Mouse (Mus musculus): ENCODE data around the gene Zfp691. TPM values are rescaled to one million over a fixed set of nuclear protein-coding genes. Genes with fewer than 3 reads are reported as not detected.

The Zfp691 gene
- polyA plus RNA-seq, 1 experiment from 2014 or later, result 11.4 TPM

DNA sequence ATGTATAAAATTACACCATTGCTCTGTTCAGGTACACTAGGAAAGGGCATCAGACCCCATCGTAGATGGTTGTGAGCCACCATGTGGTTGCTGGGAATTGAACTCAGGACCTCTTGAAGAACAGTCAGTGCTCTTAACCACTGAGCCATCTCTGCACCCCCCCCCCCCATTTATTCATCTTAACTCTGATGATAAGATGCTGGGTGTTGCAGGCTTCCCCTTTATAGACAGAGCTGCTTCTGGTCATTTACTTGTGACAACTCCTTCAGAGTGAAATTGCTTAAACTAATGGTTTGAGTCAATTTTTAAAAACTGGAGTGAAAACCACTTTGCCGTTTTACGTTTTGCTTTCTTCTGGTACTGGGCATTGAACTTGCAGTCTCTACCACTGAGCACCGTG is 18.8 kb upstream of the Zfp691 start:
- no peak for DNase-seq (ENCODE audit: low spot score)

DNA sequence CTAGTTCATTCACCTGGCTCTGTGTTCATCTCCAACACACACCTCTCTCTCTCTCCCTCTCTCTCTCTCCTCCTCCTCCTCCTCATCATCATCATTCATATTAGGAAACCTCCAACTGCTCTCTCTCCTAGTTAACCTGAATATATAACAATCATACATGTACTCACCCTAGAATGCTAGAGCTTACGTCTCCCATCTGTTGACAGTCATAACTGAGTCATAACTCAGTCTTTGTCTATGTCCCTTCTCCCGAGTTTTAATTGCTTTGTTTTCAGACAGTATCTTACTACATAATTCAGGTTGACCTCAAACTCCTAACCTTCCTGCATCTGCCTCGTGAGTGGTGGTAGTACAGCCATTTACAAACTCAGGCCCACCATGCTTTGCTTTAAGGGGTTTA is 17.3 kb upstream of the Zfp691 start:
- no peak overlapping the region for H3K27ac ChIP-seq (ENCODE audit: low read depth, low read length)
- DNase-seq (ENCODE audit: low spot score) (no peak), ATAC-seq (ENCODE audit: insufficient read depth, low FRiP score, low TSS enrichment) (no peak)
- H3K4me1 ChIP-seq (ENCODE audit: control insufficient read depth, insufficient read depth, low read length), result peaks cover 3% of the 10 kb centered on the region; the same call in 1 of the 2 replicates
- H3K27me3 ChIP-seq (ENCODE audit: control insufficient read depth, insufficient read depth, low read length), result no peaks in the 10 kb centered on the region
- no peak overlapping the region for H3K4me2 ChIP-seq (ENCODE audit: low read depth)
- WGBS, result 75% methylated on average over 3 of the region's 3 CpGs
- no peak overlapping the region for H3K4me3 ChIP-seq (ENCODE audit: low read depth, low read length)
- no peaks in the 10 kb centered on the region for H3K9me3 ChIP-seq (ENCODE audit: control insufficient read depth, low read length)
- no peak overlapping the region for H3K9ac ChIP-seq (ENCODE audit: low read length)
- no peaks in the 10 kb centered on the region for H3K36me3 ChIP-seq (ENCODE audit: control insufficient read depth, insufficient read depth, low read length)

More for the DNA sequence above, 18.8 kb upstream of the Zfp691 start:
- no peak overlapping the region for H3K9ac ChIP-seq (ENCODE audit: low read length)
- H3K9me3 ChIP-seq (ENCODE audit: control insufficient read depth, low read length), result no peaks in the 10 kb centered on the region
- H3K27me3 ChIP-seq (ENCODE audit: control insufficient read depth, insufficient read depth, low read length), result no peaks in the 10 kb centered on the region
- peaks cover 8% of the 10 kb centered on the region; the same call in 1 of the 2 replicates for H3K4me1 ChIP-seq (ENCODE audit: control insufficient read depth, insufficient read depth, low read length)
- ATAC-seq (ENCODE audit: insufficient read depth, low FRiP score, low TSS enrichment), result no peak
- no peak overlapping the region for H3K27ac ChIP-seq (ENCODE audit: low read depth, low read length)
- 90% methylated on average over 4 of the region's 4 CpGs for WGBS
- no peak overlapping the region for H3K4me2 ChIP-seq (ENCODE audit: low read depth)
- H3K4me3 ChIP-seq (ENCODE audit: low read depth, low read length), result no peak overlapping the region
- no peaks in the 10 kb centered on the region for H3K36me3 ChIP-seq (ENCODE audit: control insufficient read depth, insufficient read depth, low read length)

DNA sequence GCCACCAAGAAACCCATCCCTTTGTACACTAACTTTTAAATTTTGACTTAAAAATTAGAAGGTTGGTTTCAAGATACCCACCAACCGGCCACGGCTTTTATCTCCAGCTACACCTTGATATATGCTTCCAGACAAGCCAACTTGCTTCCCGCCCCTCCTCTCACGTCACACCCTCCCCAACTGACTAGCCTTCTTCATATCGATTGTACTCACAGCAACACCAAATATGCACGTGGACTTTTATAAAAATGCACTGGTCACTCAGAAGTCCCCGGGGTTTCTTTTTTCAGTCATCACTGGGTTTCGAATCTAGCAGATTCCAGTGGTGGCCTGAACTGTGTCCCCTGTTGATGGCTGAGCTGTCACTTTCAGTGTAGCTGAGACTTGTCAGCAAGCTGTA is 16.6 kb upstream of the Zfp691 start:
- no peak overlapping the region for H3K9ac ChIP-seq (ENCODE audit: low read length)
- H3K36me3 ChIP-seq (ENCODE audit: control insufficient read depth, insufficient read depth, low read length), result no peaks in the 10 kb centered on the region
- no peak overlapping the region for H3K4me3 ChIP-seq (ENCODE audit: low read depth, low read length)
- no peak overlapping the region for H3K27ac ChIP-seq (ENCODE audit: low read depth, low read length)
- ATAC-seq (ENCODE audit: insufficient read depth, low FRiP score, low TSS enrichment), result no peak
- no peaks in the 10 kb centered on the region for H3K4me1 ChIP-seq (ENCODE audit: control insufficient read depth, insufficient read depth, low read length)
- H3K4me2 ChIP-seq (ENCODE audit: low read depth), result no peak overlapping the region
- no peaks in the 10 kb centered on the region for H3K27me3 ChIP-seq (ENCODE audit: control insufficient read depth, insufficient read depth, low read length)
- WGBS, result 84% methylated on average over 8 of the region's 8 CpGs
- DNase-seq (ENCODE audit: low spot score), result no peak
- no peaks in the 10 kb centered on the region for H3K9me3 ChIP-seq (ENCODE audit: control insufficient read depth, low read length)

DNA sequence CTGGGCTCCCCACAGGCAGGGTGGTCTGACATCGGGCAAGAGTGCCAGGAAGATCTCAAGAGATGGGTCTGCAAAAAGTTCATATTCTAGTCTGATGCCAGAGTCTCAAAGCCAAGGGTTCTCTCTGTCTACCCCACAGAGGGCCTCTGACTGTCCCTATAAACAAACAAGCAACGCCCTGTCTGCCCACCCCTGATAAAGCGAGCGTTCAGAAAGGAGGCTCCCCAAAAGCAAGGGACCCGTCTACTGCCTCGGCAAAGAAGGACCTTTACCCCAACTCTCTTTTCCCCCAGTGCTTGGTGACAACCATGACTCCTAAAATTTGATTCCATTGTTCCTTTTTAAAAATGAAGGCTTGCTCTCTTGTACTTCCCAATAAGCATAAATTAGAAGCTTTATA is 15.9 kb upstream of the Zfp691 start, which contains the start of gene Ermap:
Gene Ermap, minus strand, starts transcription at position 148 of the 400 bp plus-strand sequence.
- no peak within 1 kb of the TSS for H3K27ac ChIP-seq (ENCODE audit: low read depth, low read length)
- ATAC-seq (ENCODE audit: insufficient read depth, low FRiP score, low TSS enrichment) (no peak), DNase-seq (ENCODE audit: low spot score) (no peak)
- H3K4me2 ChIP-seq (ENCODE audit: low read depth), result no peak within 1 kb of the TSS
- H3K9ac ChIP-seq (ENCODE audit: low read length), result no peak within 1 kb of the TSS
- H3K9me3 ChIP-seq (ENCODE audit: control insufficient read depth, low read length), result no peaks in the 10 kb centered on the region
- H3K4me1 ChIP-seq (ENCODE audit: control insufficient read depth, insufficient read depth, low read length), result no peaks in the 10 kb centered on the region
- 66% methylated on average over 6 of the region's 6 CpGs for WGBS
- no peaks in the 10 kb centered on the region for H3K36me3 ChIP-seq (ENCODE audit: control insufficient read depth, insufficient read depth, low read length)
- no peak within 1 kb of the TSS for H3K4me3 ChIP-seq (ENCODE audit: low read depth, low read length)
- H3K27me3 ChIP-seq (ENCODE audit: control insufficient read depth, insufficient read depth, low read length), result no peaks in the 10 kb centered on the region

DNA sequence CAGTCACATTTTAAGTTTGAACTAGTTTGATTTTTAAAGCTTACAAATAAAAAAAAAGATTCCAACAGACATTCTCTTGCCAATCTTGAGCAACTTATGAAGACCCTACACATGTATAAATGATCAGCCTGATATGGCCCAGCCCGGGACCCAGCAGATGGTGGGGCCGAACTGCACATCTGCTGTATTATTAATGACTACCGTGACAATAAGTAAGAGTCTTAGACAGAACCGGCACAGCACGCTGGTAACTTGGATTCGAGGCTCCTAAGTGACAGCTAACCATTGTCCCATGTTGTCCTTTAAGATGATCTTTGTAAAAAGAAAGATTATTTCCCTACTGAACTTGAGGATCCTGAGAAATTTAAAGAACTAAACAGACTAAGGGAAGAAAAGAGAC is 15.4 kb upstream of the Zfp691 start:
- Histone ChIP-seq H3K4me3 (ENCODE audit: low read depth, low read length) (no peak overlapping the region), H3K4me2 (ENCODE audit: low read depth) (no peak overlapping the region), H3K27me3 (ENCODE audit: control insufficient read depth, insufficient read depth, low read length) (no peaks in the 10 kb centered on the region), H3K9ac (ENCODE audit: low read length) (no peak overlapping the region), H3K4me1 (ENCODE audit: control insufficient read depth, insufficient read depth, low read length) (no peaks in the 10 kb centered on the region), H3K9me3 (ENCODE audit: control insufficient read depth, low read length) (no peaks in the 10 kb centered on the region), H3K27ac (ENCODE audit: low read depth, low read length) (no peak overlapping the region), H3K36me3 (ENCODE audit: control insufficient read depth, insufficient read depth, low read length) (no peaks in the 10 kb centered on the region)
- ATAC-seq (ENCODE audit: insufficient read depth, low FRiP score, low TSS enrichment) (no peak), DNase-seq (ENCODE audit: low spot score) (no peak)
- WGBS, result 62% methylated on average over 6 of the region's 6 CpGs

- ATAC-seq (ENCODE audit: insufficient read depth, low FRiP score, low TSS enrichment), result no peak
- H3K4me2 ChIP-seq (ENCODE audit: low read depth), result no peak overlapping the region
- no peak for DNase-seq (ENCODE audit: low spot score)
- no peak overlapping the region for H3K27ac ChIP-seq (ENCODE audit: low read depth, low read length)
- H3K4me3 ChIP-seq (ENCODE audit: low read depth, low read length), result no peak overlapping the region; the same call in 1 of the 2 replicates
- no peak overlapping the region for H3K9ac ChIP-seq (ENCODE audit: low read length)
- H3K4me1 ChIP-seq (ENCODE audit: control insufficient read depth, insufficient read depth, low read length), result no peaks in the 10 kb centered on the region
- no peaks in the 10 kb centered on the region for H3K36me3 ChIP-seq (ENCODE audit: control insufficient read depth, insufficient read depth, low read length)
- H3K27me3 ChIP-seq (ENCODE audit: control insufficient read depth, insufficient read depth, low read length), result no peaks in the 10 kb centered on the region
- WGBS, result 61% methylated on average over 11 of the region's 11 CpGs
- no peaks in the 10 kb centered on the region for H3K9me3 ChIP-seq (ENCODE audit: control insufficient read depth, low read length)
Measured at GRCm38 (mm10) chr4:119188060-119188785, 14.2 kb upstream of the Zfp691 start.

GRCm38 (mm10) chr4:119185771-119186170 is 11.8 kb upstream of the Zfp691 start:
- Histone ChIP-seq H3K9ac (ENCODE audit: low read length) (no peak overlapping the region), H3K27me3 (ENCODE audit: control insufficient read depth, insufficient read depth, low read length) (no peaks in the 10 kb centered on the region), H3K36me3 (ENCODE audit: control insufficient read depth, insufficient read depth, low read length) (no peaks in the 10 kb centered on the region), H3K9me3 (ENCODE audit: control insufficient read depth, low read length) (no peaks in the 10 kb centered on the region), H3K4me2 (ENCODE audit: low read depth) (no peak overlapping the region), H3K4me1 (ENCODE audit: control insufficient read depth, insufficient read depth, low read length) (no peaks in the 10 kb centered on the region), H3K4me3 (ENCODE audit: low read depth, low read length) (no peak overlapping the region), H3K27ac (ENCODE audit: low read depth, low read length) (no peak overlapping the region)
- ATAC-seq (ENCODE audit: insufficient read depth, low FRiP score, low TSS enrichment), result no peak
- WGBS, result 78% methylated on average over 4 of the region's 4 CpGs
- no peak for DNase-seq (ENCODE audit: low spot score)

- Histone ChIP-seq H3K9me3 (ENCODE audit: control insufficient read depth, low read length) (no peaks in the 10 kb centered on the region), H3K36me3 (ENCODE audit: control insufficient read depth, insufficient read depth, low read length) (no peaks in the 10 kb centered on the region), H3K4me2 (ENCODE audit: low read depth) (no peak overlapping the region), H3K4me3 (ENCODE audit: low read depth, low read length) (no peak overlapping the region), H3K27ac (ENCODE audit: low read depth, low read length) (no peak overlapping the region), H3K4me1 (ENCODE audit: control insufficient read depth, insufficient read depth, low read length) (no peaks in the 10 kb centered on the region), H3K27me3 (ENCODE audit: control insufficient read depth, insufficient read depth, low read length) (no peaks in the 10 kb centered on the region), H3K9ac (ENCODE audit: low read length) (no peak overlapping the region)
- DNase-seq (ENCODE audit: low spot score) (no peak), ATAC-seq (ENCODE audit: insufficient read depth, low FRiP score, low TSS enrichment) (no peak)
- WGBS, result 54% methylated on average over 1 of the region's 1 CpGs
Measured at GRCm38 (mm10) chr4:119183525-119183924, 9.5 kb upstream of the Zfp691 start.

GRCm38 (mm10) chr4:119181456-119181855 is 7.5 kb upstream of the Zfp691 start:
- no peak overlapping the region for H3K4me2 ChIP-seq (ENCODE audit: low read depth)
- 93% methylated on average over 9 of the region's 9 CpGs for WGBS
- ATAC-seq (ENCODE audit: insufficient read depth, low FRiP score, low TSS enrichment) (no peak), DNase-seq (ENCODE audit: low spot score) (no peak)
- H3K27ac ChIP-seq (ENCODE audit: low read depth, low read length), result no peak overlapping the region
- H3K4me3 ChIP-seq (ENCODE audit: low read depth, low read length), result no peak overlapping the region
- no peaks in the 10 kb centered on the region for H3K36me3 ChIP-seq (ENCODE audit: control insufficient read depth, insufficient read depth, low read length)
- H3K9me3 ChIP-seq (ENCODE audit: control insufficient read depth, low read length), result no peaks in the 10 kb centered on the region
- no peaks in the 10 kb centered on the region for H3K27me3 ChIP-seq (ENCODE audit: control insufficient read depth, insufficient read depth, low read length)
- no peak overlapping the region for H3K9ac ChIP-seq (ENCODE audit: low read length)
- no peaks in the 10 kb centered on the region for H3K4me1 ChIP-seq (ENCODE audit: control insufficient read depth, insufficient read depth, low read length)

Measured in neural tube, embryonic 11.5 days (tissue).